Mouse (Mus musculus) adrenal gland, postnatal 4 days (tissue): ENCODE data around the gene 1700028K03Rik. TPM values are rescaled to one million over a fixed set of nuclear protein-coding genes. Genes with fewer than 3 reads are reported as not detected.

ENCODE experiments used
- DNase-seq, 2 experiments: peaks; one replicate each; pipeline ENCODE4 v3.0.0; 2021 to 2022; ENCODE audit warnings: low spot score in 2 of 2, mixed read lengths in 2 of 2
- long read RNA-seq, 2 experiments: library from polyadenylated mRNA; stranded (forward); transcript quantifications; one replicate each; pipeline ENCODE4 v2.0.0; 2021
- total RNA-seq, 2 experiments: library from RNA; stranded (reverse); gene quantifications; 2 replicates each; pipeline ENCODE4 v1.2.3; 2021

Gene 1700028K03Rik
- under 1 TPM; 0.11 to 0.20 TPM for total RNA-seq
- long read RNA-seq, experiment 1, result 0 reads
- long read RNA-seq, experiment 2, result 0 reads

- no peak for DNase-seq
Measured at GRCm38 (mm10) chr5:107534581-107534980, at the start of gene 1700028K03Rik. Gene 1700028K03Rik, plus strand, starts transcription at chr5:107534709.

- DNase-seq, result no peak
Measured at GRCm38 (mm10) chr5:107488996-107489395, 45.5 kb upstream of the 1700028K03Rik start.

- DNase-seq, result no peak
Measured at GRCm38 (mm10) chr5:107491036-107491435, 43.5 kb upstream of the 1700028K03Rik start.

GRCm38 (mm10) chr5:107492471-107492870 lies 42.0 kb upstream of the 1700028K03Rik start:
- DNase-seq, result no peak

GRCm38 (mm10) chr5:107494759-107495158 lies 39.8 kb upstream of the 1700028K03Rik start:
- DNase-seq, result no peak

GRCm38 (mm10) chr5:107496047-107496446 lies 38.5 kb upstream of the 1700028K03Rik start:
- no peak for DNase-seq

- no peak for DNase-seq
Measured at GRCm38 (mm10) chr5:107497519-107498501, 36.7 kb upstream of the 1700028K03Rik start.

GRCm38 (mm10) chr5:107498806-107499310 lies 35.7 kb upstream of the 1700028K03Rik start:
- DNase-seq, result no peak

GRCm38 (mm10) chr5:107499891-107500535 lies 34.5 kb upstream of the 1700028K03Rik start:
- no peak for DNase-seq

GRCm38 (mm10) chr5:107500741-107501140 lies 33.8 kb upstream of the 1700028K03Rik start:
- DNase-seq, result no peak

- no peak for DNase-seq
Measured at GRCm38 (mm10) chr5:107507321-107507720, 27.2 kb upstream of the 1700028K03Rik start, which contains the start of gene Gm42669. Gene Gm42669, plus strand, starts transcription at chr5:107507621.

GRCm38 (mm10) chr5:107510503-107510902 lies 24.0 kb upstream of the 1700028K03Rik start:
- DNase-seq, result no peak

GRCm38 (mm10) chr5:107511326-107511725 lies 23.2 kb upstream of the 1700028K03Rik start:
- DNase-seq, result no peak

- DNase-seq, result peak in 1 of 2 experiments; percentile 12
Measured at GRCm38 (mm10) chr5:107513583-107513982, 20.9 kb upstream of the 1700028K03Rik start.

- DNase-seq, result no peak
Measured at GRCm38 (mm10) chr5:107515453-107515852, 19.1 kb upstream of the 1700028K03Rik start.

GRCm38 (mm10) chr5:107516087-107516486 lies 18.4 kb upstream of the 1700028K03Rik start:
- DNase-seq, result no peak

- no peak for DNase-seq
Measured at GRCm38 (mm10) chr5:107518602-107519001, 15.9 kb upstream of the 1700028K03Rik start.

- DNase-seq, result no peak
Measured at GRCm38 (mm10) chr5:107521386-107521785, 13.1 kb upstream of the 1700028K03Rik start.

GRCm38 (mm10) chr5:107521897-107522296 lies 12.6 kb upstream of the 1700028K03Rik start:
- DNase-seq, result no peak

GRCm38 (mm10) chr5:107524281-107524680 lies 10.2 kb upstream of the 1700028K03Rik start:
- DNase-seq, result no peak

- no peak for DNase-seq
Measured at GRCm38 (mm10) chr5:107528856-107529255, 5.7 kb upstream of the 1700028K03Rik start.

GRCm38 (mm10) chr5:107533590-107533989 lies 919 bp upstream of the 1700028K03Rik start:
- DNase-seq, result no peak
